Mouse (Mus musculus) heart, adult 2 months (tissue): ENCODE results near the gene Jagn1.

Experiments used
- CTCF ChIP-seq: fragments of 200-600 bp; IDR thresholded peaks from 2 replicates; pipeline ENCODE4 v1.8.1; 2022; ENCODE audit warnings: antibody characterized with exemption, mild to moderate bottlenecking, moderate library complexity
- EP300 ChIP-seq: fragments of 200-500 bp; IDR thresholded peaks from 2 replicates; pipeline ENCODE4 v1.6.1; 2011; ENCODE audit warnings: low read depth, low read length, control low read depth; ENCODE audit not compliant: insufficient read depth
- POLR2A ChIP-seq: fragments of 200-500 bp; IDR thresholded peaks from 2 replicates; pipeline ENCODE4 v1.6.1; 2011; ENCODE audit warnings: mild to moderate bottlenecking, low read depth, low read length, control low read depth; ENCODE audit not compliant: insufficient read depth

GRCm38 (mm10) chr6:113428006-113428405 lies 14.4 kb upstream of the Jagn1 start:
- TF ChIP-seq CTCF = no peak
- no peak for TF ChIP-seq POLR2A
- TF ChIP-seq EP300 = no peak
